Mouse (Mus musculus): ENCODE data around the gene Xxylt1. TPM values are rescaled to one million over a fixed set of nuclear protein-coding genes. Genes with fewer than 3 reads are reported as not detected.
A peak's percentile ranks its signal among the peaks of the same experiment; 100 is the strongest.

Xxylt1 gene
- polyA plus RNA-seq, 1 experiment from 2014 or later, result 14.5 TPM

DNA sequence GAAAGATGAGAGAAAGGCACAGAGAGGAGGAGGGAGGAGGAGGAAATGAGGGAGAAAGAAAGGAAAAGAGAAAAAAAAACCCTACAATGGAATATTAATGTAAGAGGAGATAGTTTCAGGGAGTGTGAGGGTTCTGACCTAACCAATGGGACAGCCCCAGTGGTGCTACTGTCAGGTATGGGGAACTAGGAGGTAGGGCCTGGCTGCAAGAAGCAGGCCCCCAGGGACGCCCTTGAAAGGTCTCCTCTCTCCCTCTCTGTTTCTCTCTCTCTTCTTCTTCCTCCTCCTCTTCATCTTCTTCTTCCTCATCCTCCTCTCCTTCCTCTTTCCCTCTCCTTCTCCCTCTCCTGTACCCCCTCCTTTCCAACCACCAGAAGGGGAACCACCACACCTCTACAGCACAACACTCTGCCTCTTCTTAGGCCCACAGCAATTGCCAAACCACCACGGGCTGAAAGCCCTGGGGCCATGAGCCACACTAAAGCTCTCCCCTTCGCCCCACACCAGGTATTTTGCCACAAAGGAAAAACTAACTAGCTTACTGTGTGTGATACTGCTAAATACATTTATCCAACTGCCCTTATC is 6.8 kb downstream of the Xxylt1 start:
- no peaks in the 10 kb centered on the region for H3K27me3 ChIP-seq (replicated peaks)
- WGBS, result 86% methylated on average over 3 of the region's 3 CpGs
- no peak for ATAC-seq
- H3K4me2 ChIP-seq (replicated peaks), result no peak overlapping the region
- H3K27ac ChIP-seq, result no peak overlapping the region
- H3K9ac ChIP-seq, result no peak overlapping the region
- no peaks in the 10 kb centered on the region for H3K9me3 ChIP-seq
- H3K4me3 ChIP-seq (replicated peaks), result no peak overlapping the region
- no peaks in the 10 kb centered on the region for H3K36me3 ChIP-seq
- H3K4me1 ChIP-seq (replicated peaks), result peaks cover 6% of the 10 kb centered on the region

DNA sequence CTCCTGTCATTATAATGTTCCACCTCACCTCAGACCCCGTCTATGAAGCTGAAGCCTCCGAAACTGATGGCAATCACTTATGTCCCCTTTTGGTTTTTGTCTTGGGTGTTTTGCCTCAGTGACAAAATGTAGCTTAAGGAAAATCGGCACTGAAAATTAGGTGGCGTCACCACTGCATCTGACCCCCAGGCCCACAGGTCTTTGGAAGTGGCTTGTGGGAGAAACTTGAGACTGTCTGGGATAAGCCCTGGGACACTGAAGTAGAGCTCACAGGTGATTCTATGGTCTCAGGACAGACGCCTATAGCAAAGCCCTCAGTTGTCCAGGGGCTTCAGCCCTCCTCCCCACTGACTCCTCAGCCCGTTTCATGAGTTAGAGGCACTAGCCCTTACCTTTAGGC is 9.5 kb downstream of the Xxylt1 start:
- H3K9me3 ChIP-seq, result no peaks in the 10 kb centered on the region
- 93% methylated on average over 6 of the region's 6 CpGs for WGBS
- H3K4me3 ChIP-seq (replicated peaks), result no peak overlapping the region
- H3K4me2 ChIP-seq (replicated peaks), result no peak overlapping the region
- H3K4me1 ChIP-seq (replicated peaks), result peaks cover 11% of the 10 kb centered on the region
- no peaks in the 10 kb centered on the region for H3K36me3 ChIP-seq
- no peak overlapping the region for H3K27ac ChIP-seq
- H3K9ac ChIP-seq, result no peak overlapping the region
- no peak for ATAC-seq
- H3K27me3 ChIP-seq (replicated peaks), result no peaks in the 10 kb centered on the region

DNA sequence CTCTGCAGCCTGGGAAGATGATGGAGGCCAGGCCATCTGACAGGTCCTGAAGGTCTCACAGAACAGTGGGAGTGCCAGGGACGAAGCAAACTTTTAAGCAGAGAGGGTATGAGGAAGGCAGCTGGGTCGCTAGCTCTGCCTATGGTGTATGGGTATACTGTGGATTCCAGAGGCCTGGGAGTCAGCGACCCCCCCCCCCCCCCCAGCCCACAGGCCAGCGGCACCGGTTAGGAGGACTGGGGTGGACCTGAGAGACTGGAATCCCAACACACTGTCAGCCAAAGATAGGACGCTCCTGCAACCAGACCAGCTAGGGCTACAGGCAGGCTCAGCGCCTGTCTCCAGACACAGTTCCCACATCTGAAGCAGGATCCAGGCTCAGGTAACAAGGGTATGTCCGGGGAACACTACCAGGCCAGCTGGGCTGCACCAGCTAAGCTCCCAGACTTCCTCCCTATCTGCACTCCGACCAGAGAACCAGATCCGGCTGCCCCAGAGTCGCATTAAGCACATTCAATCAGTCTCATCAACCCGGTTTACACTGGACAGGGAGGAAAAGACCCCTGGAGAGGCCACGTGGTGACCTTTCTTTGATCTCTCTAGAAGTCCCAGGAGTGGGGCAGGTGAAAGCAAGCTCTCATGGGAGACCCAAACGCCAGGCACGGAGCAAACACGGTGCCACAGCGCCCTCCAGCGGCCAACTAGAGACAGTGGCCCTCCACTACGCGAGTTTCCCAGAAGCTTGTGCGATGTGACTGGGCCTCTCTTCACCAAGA is 10.7 kb downstream of the Xxylt1 start:
- Histone ChIP-seq H3K4me2 (replicated peaks) (peak overlapping the region; percentile 52), H3K36me3 (no peaks in the 10 kb centered on the region), H3K27me3 (replicated peaks) (no peaks in the 10 kb centered on the region), H3K4me1 (replicated peaks) (peaks cover 12% of the 10 kb centered on the region), H3K9ac (0 out of 2 replicates have a peak overlapping the region, but pooled peaks have one; percentile 26), H3K9me3 (no peaks in the 10 kb centered on the region), H3K27ac (no peak overlapping the region), H3K4me3 (replicated peaks) (0 out of 2 replicates have a peak overlapping the region, but pooled peaks have one; percentile 4)
- 14% methylated on average over 21 of the region's 21 CpGs for WGBS
- ATAC-seq, result peak; percentile 81

DNA sequence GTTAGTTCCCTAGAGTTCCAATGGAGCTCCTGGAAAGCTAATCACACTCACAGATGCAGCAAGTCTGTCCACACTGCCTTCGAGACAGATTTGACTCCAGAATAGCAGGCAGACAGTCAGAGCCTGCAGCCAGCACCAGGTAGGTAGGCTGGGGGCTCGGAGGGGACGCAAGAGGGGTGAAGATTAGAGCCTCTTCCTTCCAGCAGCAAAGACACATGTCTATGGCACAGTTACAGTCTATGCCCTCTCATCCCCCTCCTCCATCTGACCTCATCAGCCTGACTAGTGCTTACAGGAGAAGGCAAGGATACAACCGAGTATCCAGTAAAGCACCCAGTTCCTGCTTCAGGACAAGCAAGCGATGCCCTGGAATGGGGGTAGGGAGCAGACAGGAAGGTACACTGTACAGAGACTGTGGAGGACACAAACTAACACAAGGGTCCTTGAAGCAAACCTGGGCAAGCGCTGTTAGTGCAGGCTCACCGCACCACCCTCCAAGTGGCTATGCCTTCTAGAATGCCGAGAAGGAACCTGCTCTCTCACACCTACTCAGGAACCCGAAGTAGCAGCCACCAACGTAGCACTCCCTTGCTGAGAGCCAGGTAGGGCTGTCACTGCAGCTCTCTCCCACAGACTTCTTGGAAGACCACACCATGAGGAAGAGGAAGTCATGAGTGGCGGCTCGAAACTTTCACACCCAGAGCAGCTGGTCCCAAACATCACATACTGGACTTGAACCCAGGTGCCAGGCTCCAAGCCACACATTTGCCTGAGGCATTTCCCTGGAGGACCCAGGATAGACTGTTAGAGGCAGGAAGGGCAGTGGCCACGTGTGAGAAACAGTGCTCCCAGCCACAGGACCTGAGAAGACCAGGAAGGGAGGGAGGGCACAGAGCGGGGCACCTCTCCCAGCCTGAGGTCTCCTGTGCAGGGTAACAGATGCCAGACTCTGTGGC is 11.7 kb downstream of the Xxylt1 start:
- H3K9me3 ChIP-seq, result no peaks in the 10 kb centered on the region
- H3K9ac ChIP-seq, result no peak overlapping the region
- H3K27ac ChIP-seq, result no peak overlapping the region
- WGBS, result 80% methylated on average over 14 of the region's 14 CpGs
- peaks cover 12% of the 10 kb centered on the region for H3K4me1 ChIP-seq (replicated peaks)
- no peak overlapping the region for H3K4me2 ChIP-seq (replicated peaks)
- H3K36me3 ChIP-seq, result no peaks in the 10 kb centered on the region
- H3K4me3 ChIP-seq (replicated peaks), result no peak overlapping the region
- no peak for ATAC-seq
- no peaks in the 10 kb centered on the region for H3K27me3 ChIP-seq (replicated peaks)

DNA sequence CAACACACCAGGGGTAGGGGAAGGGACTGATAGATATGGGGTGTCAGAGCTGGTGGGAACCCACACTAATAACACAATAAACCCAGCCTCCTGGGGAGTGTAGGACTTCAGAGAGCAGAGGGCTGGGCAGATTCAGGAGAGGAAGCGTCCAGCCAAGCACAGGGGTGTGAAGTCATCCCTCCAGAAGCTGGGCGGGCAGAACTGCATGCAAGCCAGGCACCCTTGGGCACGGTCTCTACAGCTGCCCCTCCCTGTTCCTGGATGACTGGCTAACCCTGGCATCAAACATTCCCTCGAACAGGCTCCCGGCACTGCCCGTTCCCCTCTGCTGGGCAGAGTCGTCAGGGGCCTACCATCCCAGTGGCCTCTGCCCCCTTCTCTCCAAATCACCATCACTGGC is 13.0 kb downstream of the Xxylt1 start:
- WGBS, result 80% methylated on average over 7 of the region's 7 CpGs
- peaks cover 12% of the 10 kb centered on the region for H3K4me1 ChIP-seq (replicated peaks)
- ATAC-seq, result no peak
- H3K27me3 ChIP-seq (replicated peaks), result no peaks in the 10 kb centered on the region
- H3K9ac ChIP-seq, result no peak overlapping the region
- no peak overlapping the region for H3K27ac ChIP-seq
- no peak overlapping the region for H3K4me3 ChIP-seq (replicated peaks)
- no peak overlapping the region for H3K4me2 ChIP-seq (replicated peaks)
- H3K36me3 ChIP-seq, result no peaks in the 10 kb centered on the region
- H3K9me3 ChIP-seq, result no peaks in the 10 kb centered on the region

DNA sequence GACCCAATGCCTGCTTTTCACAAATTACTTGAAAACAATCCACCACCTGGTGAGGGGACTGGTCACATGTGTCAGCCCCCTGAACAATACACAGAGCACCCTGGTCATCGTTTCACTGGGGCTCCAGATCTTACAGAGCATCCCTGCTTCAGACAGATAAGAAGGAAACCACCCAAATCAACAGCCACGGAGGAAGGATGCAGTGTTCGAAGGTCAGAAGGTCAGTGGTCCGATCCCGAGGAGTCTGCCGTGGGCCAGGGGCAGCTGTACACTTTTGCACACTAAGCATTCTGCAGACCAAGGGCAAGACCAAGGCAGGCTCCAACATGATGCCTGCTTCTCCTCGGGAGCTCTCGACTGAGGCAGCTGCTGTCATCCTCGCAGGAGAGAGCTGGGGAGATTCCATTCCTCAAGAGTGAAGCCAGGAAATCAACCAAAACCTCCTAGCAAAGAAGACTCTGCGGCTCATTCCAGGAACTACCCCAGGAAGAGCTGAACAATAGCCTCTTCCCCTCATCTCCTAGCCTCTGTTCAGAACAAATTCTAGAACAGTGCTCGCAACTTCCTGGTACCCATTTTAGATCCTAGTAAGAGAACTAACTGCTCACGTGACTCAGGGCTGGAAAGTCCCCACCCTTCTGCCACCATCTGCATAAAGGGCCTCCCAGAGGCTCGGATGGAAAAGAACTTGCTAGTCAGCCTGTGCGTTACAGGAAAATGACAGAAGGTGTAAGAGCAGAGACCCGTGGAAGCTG is 14.7 kb downstream of the Xxylt1 start:
- H3K9me3 ChIP-seq, result no peaks in the 10 kb centered on the region
- no peaks in the 10 kb centered on the region for H3K36me3 ChIP-seq
- ATAC-seq, result 0 out of 2 replicates have a peak, but pooled peaks have one; percentile 32
- no peak overlapping the region for H3K4me2 ChIP-seq (replicated peaks)
- H3K9ac ChIP-seq, result no peak overlapping the region
- no peaks in the 10 kb centered on the region for H3K27me3 ChIP-seq (replicated peaks)
- peak overlapping the region; percentile 4 for H3K27ac ChIP-seq
- H3K4me3 ChIP-seq (replicated peaks), result no peak overlapping the region
- peaks cover 22% of the 10 kb centered on the region for H3K4me1 ChIP-seq (replicated peaks)
- 48% methylated on average over 15 of the region's 15 CpGs for WGBS

DNA sequence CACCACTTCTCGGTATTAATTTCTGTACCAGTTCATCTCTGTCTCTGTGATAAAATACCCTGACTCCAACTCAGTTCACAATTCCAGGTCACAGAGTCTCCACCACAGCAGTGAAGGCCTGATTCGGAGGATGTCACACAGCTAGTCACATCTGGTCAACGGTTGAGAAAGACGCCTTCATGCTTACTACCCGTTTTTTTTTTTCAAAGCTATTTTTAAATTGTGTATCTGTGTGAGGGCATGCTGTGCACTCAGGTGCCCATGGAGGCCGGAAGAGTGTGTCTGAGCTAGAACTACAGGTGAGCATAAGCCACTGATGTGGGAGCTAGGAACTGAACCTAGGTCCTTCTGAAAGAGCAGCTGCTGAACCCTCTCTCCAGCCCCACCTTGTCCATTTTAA is 16.4 kb downstream of the Xxylt1 start:
- peaks cover 15% of the 10 kb centered on the region for H3K4me1 ChIP-seq (replicated peaks)
- H3K9me3 ChIP-seq, result no peaks in the 10 kb centered on the region
- WGBS, result 84% methylated on average over 6 of the region's 6 CpGs
- H3K27ac ChIP-seq, result no peak overlapping the region
- no peaks in the 10 kb centered on the region for H3K27me3 ChIP-seq (replicated peaks)
- H3K4me2 ChIP-seq (replicated peaks), result no peak overlapping the region
- H3K4me3 ChIP-seq (replicated peaks), result no peak overlapping the region
- no peak for ATAC-seq
- H3K9ac ChIP-seq, result no peak overlapping the region
- H3K36me3 ChIP-seq, result no peaks in the 10 kb centered on the region

DNA sequence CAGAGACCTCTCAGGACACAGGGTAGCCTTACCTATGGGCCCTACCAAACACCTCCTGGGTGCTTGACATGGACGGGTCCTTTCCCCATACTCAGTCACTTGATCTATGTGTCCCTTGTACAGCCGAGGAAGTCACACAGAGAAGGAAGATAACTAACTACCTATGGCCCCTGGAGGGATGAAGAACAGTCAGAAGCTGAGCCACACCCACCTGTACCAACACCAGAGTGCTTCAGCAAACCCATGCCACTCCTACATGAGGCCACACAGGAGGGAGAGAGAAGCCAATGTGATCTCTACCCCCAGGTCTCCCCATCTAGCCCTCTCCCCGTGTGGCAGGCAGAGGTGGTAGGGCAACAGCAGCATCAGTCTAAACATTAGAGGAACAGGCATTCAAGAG is 18.3 kb downstream of the Xxylt1 start:
- H3K9ac ChIP-seq, result no peak overlapping the region
- H3K4me1 ChIP-seq (replicated peaks), result peaks cover 15% of the 10 kb centered on the region
- no peaks in the 10 kb centered on the region for H3K36me3 ChIP-seq
- H3K27me3 ChIP-seq (replicated peaks), result no peaks in the 10 kb centered on the region
- 0 out of 2 replicates have a peak, but pooled peaks have one; percentile 29 for ATAC-seq
- no peak overlapping the region for H3K4me3 ChIP-seq (replicated peaks)
- no peak overlapping the region for H3K4me2 ChIP-seq (replicated peaks)
- H3K27ac ChIP-seq, result no peak overlapping the region
- WGBS, result 44% methylated on average over 3 of the region's 3 CpGs
- no peaks in the 10 kb centered on the region for H3K9me3 ChIP-seq

DNA sequence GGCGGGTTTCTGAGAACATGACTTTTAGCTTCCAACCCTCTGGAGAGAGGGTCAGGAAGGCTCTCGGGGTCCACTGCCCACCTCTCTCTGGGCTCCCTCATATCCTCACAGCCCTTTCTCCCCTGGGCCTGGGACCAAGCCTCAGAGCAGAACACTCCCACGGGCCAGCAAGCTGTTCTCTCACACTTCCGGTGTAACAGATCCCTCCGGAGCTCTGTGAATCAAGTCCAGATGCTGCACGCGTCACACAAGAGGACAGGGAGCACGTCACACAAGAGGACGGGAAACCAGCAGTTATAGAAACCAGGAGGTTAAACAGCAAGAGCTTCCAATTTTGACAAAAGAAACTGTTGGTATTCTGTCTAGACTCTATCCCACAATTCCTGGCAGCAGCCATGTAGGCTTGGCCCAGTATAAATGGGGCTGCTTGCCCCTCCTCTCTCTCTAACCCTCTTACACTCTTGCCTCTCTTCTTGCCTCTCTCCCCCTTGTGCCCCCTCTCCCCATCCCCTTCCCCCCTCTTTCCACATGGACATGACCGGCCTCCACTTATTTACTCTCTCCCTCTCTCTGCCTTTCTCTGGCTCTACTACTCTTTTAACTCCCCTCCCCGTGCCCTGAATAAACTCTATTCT is 19.9 kb downstream of the Xxylt1 start:
- Histone ChIP-seq H3K27me3 (replicated peaks) (no peaks in the 10 kb centered on the region), H3K4me2 (replicated peaks) (no peak overlapping the region), H3K36me3 (no peaks in the 10 kb centered on the region), H3K27ac (no peak overlapping the region), H3K4me3 (replicated peaks) (no peak overlapping the region), H3K4me1 (replicated peaks) (peaks cover 10% of the 10 kb centered on the region; the same call in 1 of the 2 replicates), H3K9ac (no peak overlapping the region), H3K9me3 (no peaks in the 10 kb centered on the region)
- 78% methylated on average over 11 of the region's 11 CpGs for WGBS
- ATAC-seq, result no peak

DNA sequence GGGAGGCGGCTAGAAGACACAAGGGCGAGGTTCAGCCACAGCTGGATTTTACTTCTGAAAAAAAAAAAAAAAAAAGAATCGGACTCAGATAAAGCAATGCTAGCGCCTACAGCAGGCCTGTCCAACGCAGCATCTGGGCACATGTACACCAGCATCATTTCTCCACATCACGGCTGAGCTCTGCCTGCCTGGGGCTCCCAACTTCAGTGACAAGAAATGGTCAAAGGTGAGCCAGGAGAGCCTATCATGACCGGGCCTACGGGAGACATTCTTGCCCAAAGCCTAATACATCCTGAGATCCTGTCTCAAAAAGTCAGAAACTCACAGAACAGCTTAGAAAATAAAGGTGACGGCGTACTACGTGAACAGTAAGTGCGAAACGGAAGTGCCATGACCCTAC is 20.5 kb downstream of the Xxylt1 start:
- no peaks in the 10 kb centered on the region for H3K36me3 ChIP-seq
- H3K9ac ChIP-seq, result no peak overlapping the region
- no peaks in the 10 kb centered on the region for H3K27me3 ChIP-seq (replicated peaks)
- H3K4me2 ChIP-seq (replicated peaks), result no peak overlapping the region
- no peak overlapping the region for H3K27ac ChIP-seq
- ATAC-seq, result no peak
- H3K4me1 ChIP-seq (replicated peaks), result peaks cover 10% of the 10 kb centered on the region; the same call in 1 of the 2 replicates
- WGBS, result 92% methylated on average over 13 of the region's 13 CpGs
- H3K9me3 ChIP-seq, result no peaks in the 10 kb centered on the region
- no peak overlapping the region for H3K4me3 ChIP-seq (replicated peaks)

DNA sequence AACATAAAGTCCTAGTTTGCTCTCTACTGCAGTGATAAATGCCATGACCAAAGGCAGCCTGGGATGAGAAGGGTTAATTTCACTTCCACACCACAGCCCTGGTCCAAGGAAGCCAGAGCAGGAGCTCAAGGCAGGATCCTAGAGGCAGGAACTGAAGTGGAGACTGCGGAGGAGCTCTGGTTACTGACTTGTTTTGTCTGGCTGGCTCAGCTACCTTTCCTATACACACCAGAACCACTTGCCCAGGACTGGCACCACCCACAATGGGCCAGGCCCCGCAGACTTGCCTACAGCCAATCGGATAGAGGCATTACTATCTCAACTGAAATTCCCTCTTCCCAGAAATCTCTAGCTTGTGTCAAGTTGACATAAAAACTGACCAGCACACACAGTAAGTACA is 21.0 kb downstream of the Xxylt1 start:
- H3K27ac ChIP-seq, result no peak overlapping the region
- ATAC-seq, result no peak
- H3K36me3 ChIP-seq, result no peaks in the 10 kb centered on the region
- 87% methylated on average over 3 of the region's 3 CpGs for WGBS
- H3K9me3 ChIP-seq, result no peaks in the 10 kb centered on the region
- no peak overlapping the region for H3K9ac ChIP-seq
- no peaks in the 10 kb centered on the region for H3K27me3 ChIP-seq (replicated peaks)
- H3K4me3 ChIP-seq (replicated peaks), result no peak overlapping the region
- no peak overlapping the region for H3K4me2 ChIP-seq (replicated peaks)
- peaks cover 10% of the 10 kb centered on the region; the same call in 1 of the 2 replicates for H3K4me1 ChIP-seq (replicated peaks)

Measured in intestine, embryonic 15.5 days (tissue).